Mouse (Mus musculus) stomach, postnatal 0 days (tissue): ENCODE results near the gene Efna1. TPM values are rescaled to one million over a fixed set of nuclear protein-coding genes. Genes with fewer than 3 reads are reported as not detected.

Source experiments
- ATAC-seq: fragments of 200-750 bp; cut with Nextera tagmentation; 2 replicates; pipeline ENCODE4 v1.8.0; 2017; ENCODE audit not compliant: low FRiP score, low TSS enrichment
- DNase-seq: peaks from one replicate; pipeline ENCODE4 v3.0.0-alpha.2; 2016; ENCODE audit warnings: low spot score
- H3K27ac ChIP-seq: fragments of 300-500 bp; sonication (generic); replicated peaks from 2 replicates; pipeline ENCODE4 v1.5.1; 2014; ENCODE audit warnings: mild to moderate bottlenecking, control low read depth
- H3K27me3 ChIP-seq: fragments of 300-500 bp; sonication (generic); 2 replicates; pipeline ENCODE4 v1.6.1; 2014; ENCODE audit warnings: low read length; ENCODE audit not compliant: control insufficient read depth, insufficient read depth
- H3K36me3 ChIP-seq: fragments of 300-500 bp; sonication (generic); 2 replicates; pipeline ENCODE4 v1.6.1; 2014; ENCODE audit warnings: low read length, mixed read lengths; ENCODE audit not compliant: control insufficient read depth, insufficient read depth
- H3K4me1 ChIP-seq: fragments of 300-500 bp; sonication (generic); replicated peaks from 2 replicates; pipeline ENCODE4 v1.6.1; 2014; ENCODE audit warnings: antibody characterized with exemption; ENCODE audit not compliant: control insufficient read depth, insufficient read depth
- H3K4me2 ChIP-seq: fragments of 300-500 bp; sonication (generic); replicated peaks from 2 replicates; pipeline ENCODE4 v1.6.1; 2014; ENCODE audit warnings: low read depth, mild to moderate bottlenecking, control low read depth, moderate library complexity
- H3K4me3 ChIP-seq: fragments of 300-500 bp; sonication (generic); 2 replicates; pipeline ENCODE4 v1.5.1; 2014; ENCODE audit warnings: low read depth, low read length, control low read depth
- H3K9ac ChIP-seq: fragments of 300-500 bp; sonication (generic); 2 replicates; pipeline ENCODE4 v1.6.1; 2014; ENCODE audit warnings: mild to moderate bottlenecking, low read length, control low read depth, mixed read lengths
- H3K9me3 ChIP-seq: fragments of 300-500 bp; sonication (generic); 2 replicates; pipeline ENCODE4 v1.6.1; 2016; ENCODE audit warnings: low read length; ENCODE audit not compliant: control insufficient read depth
- CTCF ChIP-seq: IDR thresholded peaks from 2 replicates; pipeline ENCODE4 v1.5.1; 2016; ENCODE audit warnings: antibody characterized with exemption, low read depth, mild to moderate bottlenecking, moderate library complexity
- EP300 ChIP-seq: optimal IDR thresholded peaks from 2 replicates; pipeline ENCODE3; 2016; ENCODE audit warnings: antibody characterized with exemption
- WGBS: fragments of 180-500 bp; shearing (Covaris S2); extraction: QIAGEN DNeasy Blood & Tissue Kit; methylation state at CpG from one replicate; pipeline ENCODE4 v1.1.7; 2014; 5-methylcytosine and 5-hydroxymethylcytosine counted together
- polyA plus RNA-seq: library from polyadenylated mRNA; unstranded; fragments of >200 nt; fragmentation: Nextera tagmentation; extraction: Ambion mirVana; gene quantifications from 2 replicates; pipeline ENCODE4 v1.2.1, GENCODE M21; 2015

The Efna1 gene
- polyA plus RNA-seq, 1 experiment from 2014 or later: 36.6 TPM

DNA sequence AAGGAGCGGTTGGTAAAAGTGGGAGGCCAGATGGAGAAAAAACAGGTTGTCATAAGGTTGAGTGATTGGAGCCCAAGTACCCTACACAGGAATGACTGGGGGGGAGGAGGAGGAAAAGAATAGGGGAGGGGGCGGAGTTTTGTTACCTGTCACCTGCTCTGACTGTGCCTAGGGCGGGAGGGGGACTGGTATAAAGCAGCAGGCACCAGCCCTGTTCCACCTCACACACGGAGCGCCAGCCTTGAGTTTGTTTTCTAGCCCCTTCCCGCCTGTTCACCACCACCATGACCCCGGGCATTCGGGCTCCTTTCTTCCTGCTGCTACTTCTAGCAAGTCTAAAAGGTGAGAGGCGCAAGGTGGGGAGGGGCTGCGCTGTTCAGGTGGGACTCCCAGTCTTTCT lies 52.1 kb downstream of the Efna1 start, which contains the start of gene Muc1:
Gene Muc1, plus strand, starts transcription at position 222 of the 400 bp plus-strand sequence.
- Histone ChIP-seq H3K36me3 (peaks cover 4% of the 10 kb centered on the region; the same call in 1 of the 2 replicates), H3K27ac (peak within 1 kb of the TSS; percentile 77), H3K4me2 (peak within 1 kb of the TSS; percentile 61), H3K4me3 (peak within 1 kb of the TSS; percentile 38), H3K27me3 (no peaks in the 10 kb centered on the region), H3K4me1 (peaks cover 3% of the 10 kb centered on the region; the same call in 1 of the 2 replicates), H3K9ac (peak within 1 kb of the TSS; percentile 55), H3K9me3 (no peaks in the 10 kb centered on the region)
- peak; percentile 89 for DNase-seq
- WGBS: 31% methylated on average over 10 of the region's 10 CpGs
- TF ChIP-seq CTCF (no peak), EP300 (no peak)
- ATAC-seq: peak; percentile 58

DNA sequence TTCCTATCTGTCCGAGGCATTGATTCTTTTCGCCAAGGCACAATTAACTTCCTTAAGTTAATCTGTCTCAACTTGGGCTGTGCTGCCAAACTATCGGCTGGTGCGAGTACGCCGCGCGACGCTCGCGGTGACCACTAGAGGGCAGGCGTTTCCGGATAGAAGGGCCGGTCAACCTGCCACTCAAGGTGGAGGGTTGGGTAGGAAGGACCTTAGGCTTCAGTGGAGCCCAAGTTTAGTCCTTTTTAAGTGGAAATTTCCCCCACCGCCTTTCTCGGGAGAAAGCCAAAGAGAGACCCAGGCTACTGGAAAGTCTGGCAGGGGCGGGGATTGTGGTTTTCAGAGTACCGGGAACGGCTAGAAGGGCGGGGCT lies 52.8 kb downstream of the Efna1 start:
- TF ChIP-seq EP300 (no peak), CTCF (peak; percentile 98)
- H3K4me1 ChIP-seq: peaks cover 3% of the 10 kb centered on the region; the same call in 1 of the 2 replicates
- peak overlapping the region; percentile 55 for H3K9ac ChIP-seq
- peak overlapping the region; percentile 38 for H3K4me3 ChIP-seq
- no peaks in the 10 kb centered on the region for H3K27me3 ChIP-seq
- DNase-seq (peak; percentile 93), ATAC-seq (peak; percentile 61)
- WGBS: under 1% methylated on average over 17 of the region's 20 CpGs
- H3K36me3 ChIP-seq: peaks cover 4% of the 10 kb centered on the region; the same call in 1 of the 2 replicates
- H3K9me3 ChIP-seq: no peaks in the 10 kb centered on the region
- H3K4me2 ChIP-seq: peak overlapping the region; percentile 61
- peak overlapping the region; percentile 77 for H3K27ac ChIP-seq

DNA sequence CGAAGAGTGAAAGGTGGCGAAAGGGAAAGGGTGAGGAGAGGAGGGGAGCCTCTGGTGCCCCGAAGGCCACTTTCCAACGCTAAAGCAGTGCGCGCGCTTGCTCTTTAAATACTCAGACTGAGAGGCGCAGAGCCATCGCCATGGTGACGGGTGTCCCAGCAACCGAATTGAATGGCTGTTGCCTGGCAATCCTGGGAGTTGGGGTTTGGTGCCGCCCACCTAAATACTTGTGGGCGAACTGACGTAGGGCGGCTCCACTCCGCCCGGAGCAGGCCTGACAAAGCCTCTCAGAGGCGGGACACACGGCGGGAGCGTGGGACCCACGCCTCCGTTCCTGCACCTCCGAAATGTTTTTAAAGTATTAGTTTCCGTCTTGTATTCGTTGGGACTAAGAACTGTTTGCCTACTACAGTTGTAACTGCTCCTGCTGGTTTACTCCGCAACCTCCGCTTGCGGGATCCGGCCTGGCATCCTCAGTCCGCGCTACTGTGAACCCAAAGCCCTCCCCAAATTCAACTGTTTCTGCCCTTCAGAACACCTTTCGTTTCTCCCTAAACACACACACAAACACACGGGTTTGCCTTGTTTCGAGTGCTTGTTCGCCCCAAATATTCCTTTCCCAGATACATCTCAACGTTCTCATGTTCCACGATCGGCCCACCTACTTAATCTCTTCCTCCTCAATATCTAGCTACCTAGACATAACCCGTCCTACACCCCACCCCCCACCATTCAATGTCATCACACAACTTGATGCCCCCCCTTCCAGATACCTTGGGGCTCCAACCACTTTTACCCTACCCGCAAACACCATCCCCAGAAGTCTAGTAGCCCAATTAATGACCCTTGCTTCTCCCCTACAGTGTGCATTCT lies 53.4 kb downstream of the Efna1 start:
- Histone ChIP-seq H3K9me3 (no peaks in the 10 kb centered on the region), H3K4me1 (peaks cover 3% of the 10 kb centered on the region; the same call in 1 of the 2 replicates), H3K9ac (peak overlapping the region; percentile 41; the same call in 1 of the 2 replicates), H3K4me2 (peak overlapping the region; percentile 61), H3K27ac (peak overlapping the region; percentile 77), H3K36me3 (peaks cover 4% of the 10 kb centered on the region; the same call in 1 of the 2 replicates), H3K27me3 (no peaks in the 10 kb centered on the region), H3K4me3 (peak overlapping the region; percentile 38)
- WGBS: 3% methylated on average over 41 of the region's 41 CpGs
- TF ChIP-seq EP300 (no peak), CTCF (no peak)
- DNase-seq: peak; percentile 91
- peak; percentile 75 for ATAC-seq

DNA sequence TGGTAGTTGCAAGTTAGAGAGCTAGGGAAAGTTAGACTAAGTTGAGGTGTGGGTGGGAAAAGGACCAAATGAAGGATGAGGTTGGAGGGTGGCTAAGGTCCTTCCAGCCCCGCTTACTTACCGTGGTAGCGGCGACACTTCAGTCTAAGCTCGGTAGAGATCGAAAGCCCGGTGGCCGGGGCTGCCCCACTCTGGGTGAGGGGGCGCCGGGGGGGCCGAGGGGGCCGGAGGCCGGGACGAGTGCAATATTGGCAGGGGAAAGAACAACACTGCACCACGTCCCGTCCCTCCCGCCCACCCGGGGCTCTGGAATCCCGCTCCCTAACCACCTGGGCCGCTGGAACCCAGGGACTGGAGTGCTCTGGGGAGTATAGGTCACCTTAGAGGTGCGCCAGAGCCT lies 54.0 kb downstream of the Efna1 start, which contains the start of gene Mtx1:
Gene Mtx1, minus strand, starts transcription at position 189 of the 400 bp plus-strand sequence.
- H3K9ac ChIP-seq: peak within 1 kb of the TSS; percentile 41; the same call in 1 of the 2 replicates
- H3K27me3 ChIP-seq: no peaks in the 10 kb centered on the region
- DNase-seq: no peak
- peak within 1 kb of the TSS; percentile 38 for H3K4me3 ChIP-seq
- H3K36me3 ChIP-seq: peaks cover 4% of the 10 kb centered on the region; the same call in 1 of the 2 replicates
- no peak for TF ChIP-seq CTCF
- no peak for TF ChIP-seq EP300
- peaks cover 3% of the 10 kb centered on the region; the same call in 1 of the 2 replicates for H3K4me1 ChIP-seq
- 10% methylated on average over 20 of the region's 21 CpGs for WGBS
- ATAC-seq: no peak
- peak within 1 kb of the TSS; percentile 61 for H3K4me2 ChIP-seq
- peak within 1 kb of the TSS; percentile 77 for H3K27ac ChIP-seq
- H3K9me3 ChIP-seq: no peaks in the 10 kb centered on the region

DNA sequence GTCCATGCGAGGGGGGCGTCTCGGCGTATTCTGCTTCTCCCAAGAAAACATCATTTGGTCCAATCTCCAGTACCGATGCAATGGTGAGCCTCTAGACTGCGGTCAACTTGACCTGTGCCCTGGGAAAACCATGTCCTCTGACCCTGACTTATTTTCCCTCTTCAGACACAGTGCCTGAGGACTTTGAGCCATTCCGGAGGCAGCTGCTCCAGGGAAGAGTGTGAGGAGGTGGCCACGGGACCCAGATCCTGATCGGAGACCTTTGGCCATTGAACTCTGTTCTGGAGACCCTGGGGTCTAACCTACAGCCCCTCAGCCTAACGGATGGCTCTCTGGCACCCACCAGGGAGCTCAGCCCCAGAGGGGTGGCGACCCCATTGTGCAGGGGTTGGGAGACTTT lies 54.6 kb downstream of the Efna1 start:
- Histone ChIP-seq H3K4me2 (no peak overlapping the region; the same call in 1 of the 2 replicates), H3K4me3 (no peak overlapping the region), H3K36me3 (peaks cover 4% of the 10 kb centered on the region; the same call in 1 of the 2 replicates), H3K4me1 (peaks cover 3% of the 10 kb centered on the region; the same call in 1 of the 2 replicates), H3K9me3 (no peaks in the 10 kb centered on the region), H3K27me3 (no peaks in the 10 kb centered on the region), H3K27ac (no peak overlapping the region), H3K9ac (0 out of 2 replicates have a peak overlapping the region, but pooled peaks have one; percentile 23)
- ATAC-seq: no peak
- DNase-seq: no peak
- WGBS: 49% methylated on average over 11 of the region's 11 CpGs
- TF ChIP-seq CTCF: no peak
- no peak for TF ChIP-seq EP300
